Mouse (Mus musculus) cerebellum, adult 11-12 months (tissue): ENCODE data around the gene Scgb1b27.
"Not testable (repeated sequence)": the region's sequence is repeated elsewhere in the genome, so short reads cannot be mapped to it uniquely, and the experiment has no call there.

Experiments used
- DNase-seq: peaks from one replicate; pipeline ENCODE4 v3.0.0; 2022

Scgb1b27 gene

GRCm38 (mm10) chr7:34021183-34021582, at the start of gene Scgb1b27:
Scgb1b27 (plus strand) TSS chr7:34021483.
- DNase-seq: not testable (repeated sequence)

- DNase-seq: not testable (repeated sequence)
These were observed 39.0 kb upstream of the Scgb1b27 start for GRCm38 (mm10) chr7:33982281-33982680.

DNA sequence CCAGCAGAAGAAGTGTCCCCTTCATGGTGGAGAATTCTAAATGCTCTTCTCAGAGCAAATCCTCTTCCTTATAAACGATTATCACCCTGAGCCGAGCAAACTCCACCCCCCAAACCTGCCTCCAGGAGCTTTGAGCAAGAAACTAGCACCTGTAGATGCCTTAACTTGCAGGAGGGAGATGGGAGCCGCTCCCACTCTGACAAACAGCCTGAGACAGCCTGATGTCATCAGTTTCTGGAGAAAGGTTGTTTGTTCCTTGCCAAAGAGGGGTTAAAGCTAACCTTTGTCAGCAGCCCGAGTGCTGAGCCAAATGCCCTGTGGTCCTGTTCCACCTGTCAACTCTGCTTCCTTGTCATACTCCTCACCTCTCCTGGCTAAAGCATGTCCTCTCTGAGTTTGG, 7.4 kb upstream of the Scgb1b27 start, which contains the start of gene Scgb2b27:
Gene Scgb2b27 (minus strand): TSS at position 101 of the 400 bp plus-strand sequence.
- no peak for DNase-seq

DNA sequence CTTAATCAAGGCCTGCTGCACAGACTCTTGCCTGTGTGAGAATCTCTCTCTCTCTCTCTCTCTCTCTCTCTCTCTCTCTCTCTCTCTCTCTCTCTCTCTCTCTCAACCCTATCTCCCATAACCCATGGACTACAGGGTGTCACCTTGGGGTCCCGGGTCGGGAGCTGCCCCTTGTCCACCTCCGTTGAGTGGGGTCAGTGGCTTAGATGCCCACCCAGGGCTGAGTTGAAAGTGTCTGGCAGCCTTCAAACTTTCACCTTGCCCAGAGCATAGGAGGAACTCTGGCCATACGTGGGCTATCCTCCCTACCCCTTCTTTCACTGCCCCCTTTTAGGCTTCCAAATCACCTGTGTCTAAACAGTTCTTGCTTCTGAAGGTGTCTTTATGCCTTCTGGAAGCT, 4.4 kb downstream of the Scgb1b27 start:
- DNase-seq: no peak

DNA sequence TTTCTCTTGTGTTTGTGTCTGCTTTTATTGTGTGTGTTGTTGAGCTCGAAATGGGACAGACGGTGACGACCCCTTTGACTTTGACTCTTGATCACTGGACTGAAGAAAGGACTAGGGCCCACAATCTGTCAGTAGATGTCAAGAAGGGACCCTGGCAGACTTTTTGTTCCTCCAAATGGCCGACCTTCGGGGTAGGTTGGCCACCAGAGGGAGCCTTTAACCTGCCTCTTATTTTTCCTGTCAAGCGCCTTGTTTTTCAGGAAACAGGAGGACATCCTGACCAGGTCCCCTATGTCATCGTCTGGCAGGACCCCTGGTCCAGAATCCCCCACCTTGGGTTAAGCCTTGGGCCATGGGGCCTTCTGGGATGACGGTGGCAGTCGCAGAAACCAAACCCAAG, 5.9 kb downstream of the Scgb1b27 start:
- not testable (repeated sequence) for DNase-seq

DNA sequence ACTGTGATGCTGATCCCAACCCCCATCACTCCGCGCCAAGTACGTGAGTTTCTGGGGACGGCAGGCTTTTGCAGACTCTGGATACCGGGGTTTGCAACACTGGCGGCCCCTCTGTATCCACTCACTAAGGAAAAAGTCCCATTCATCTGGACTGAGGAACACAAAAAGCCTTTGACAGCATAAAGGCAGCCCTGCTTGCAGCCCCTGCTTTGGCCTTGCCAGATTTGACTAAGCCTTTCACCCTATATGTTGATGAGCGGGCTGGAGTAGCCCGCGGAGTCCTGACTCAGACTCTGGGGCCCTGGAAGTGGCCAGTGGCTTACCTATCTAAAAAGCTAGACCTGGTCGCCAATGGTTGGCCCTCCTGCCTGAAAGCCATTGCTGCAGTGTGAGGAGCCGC, 8.7 kb downstream of the Scgb1b27 start:
- no peak for DNase-seq

- not testable (repeated sequence) for DNase-seq
These were observed 13.3 kb downstream of the Scgb1b27 start for GRCm38 (mm10) chr7:34034579-34034978.

DNA sequence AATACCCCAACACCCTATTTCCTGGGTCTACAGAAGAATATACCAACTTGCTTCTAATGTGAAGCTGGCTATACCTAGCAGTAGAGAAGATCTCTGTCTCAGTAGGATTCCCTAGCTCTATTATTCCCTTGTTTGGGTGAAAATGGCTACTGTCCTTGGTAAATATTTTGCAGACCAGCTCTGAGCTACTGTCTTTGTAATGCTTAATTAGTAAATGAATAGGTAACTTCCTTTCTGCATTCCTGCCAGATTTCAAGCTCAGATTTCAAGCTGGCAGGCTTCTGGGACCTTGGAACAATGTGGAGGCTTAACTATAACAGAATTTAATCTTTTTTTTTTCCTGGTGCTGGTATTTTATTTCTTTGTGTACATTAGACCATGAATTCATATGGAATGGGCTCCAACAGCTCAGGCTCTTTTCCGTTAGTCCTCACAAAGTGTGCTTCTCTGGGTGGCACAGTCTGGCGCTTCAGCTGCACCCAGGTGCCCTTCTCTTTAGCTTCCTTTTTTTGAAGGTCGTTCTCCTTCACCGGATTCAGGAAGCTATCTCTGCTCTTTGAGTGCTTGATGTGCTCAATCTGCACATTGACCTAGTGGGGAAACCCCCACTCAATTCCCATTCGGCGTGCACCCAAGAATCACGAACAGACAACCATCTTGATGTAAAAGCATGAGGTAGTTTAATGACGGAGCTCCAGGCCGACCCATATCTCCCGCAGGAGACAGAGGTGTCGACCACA, 15.0 kb downstream of the Scgb1b27 start:
- not testable (repeated sequence) for DNase-seq

DNA sequence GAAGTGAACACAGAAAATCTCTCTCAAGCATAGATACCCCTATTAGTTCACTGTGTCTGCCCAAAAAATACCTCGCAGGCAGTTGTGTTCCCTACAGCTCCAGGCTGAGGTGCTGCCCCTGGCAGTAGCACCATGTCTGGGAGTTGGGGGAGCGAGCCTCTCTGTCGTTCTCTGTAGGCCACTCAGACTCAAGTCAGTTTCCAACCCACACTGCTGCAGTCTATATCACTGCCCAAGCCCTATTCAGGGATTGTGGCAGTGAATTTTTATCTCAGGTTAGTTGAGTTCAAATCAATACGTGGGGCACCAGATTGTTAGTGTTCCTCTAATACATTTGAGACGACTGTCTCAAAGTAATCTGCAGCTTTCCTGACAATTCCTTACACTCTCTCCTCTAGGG, 46.8 kb downstream of the Scgb1b27 start:
- not testable (repeated sequence) for DNase-seq
